ENCODE assay signal across 19 mouse cellular contexts in the genomic region with DNA sequence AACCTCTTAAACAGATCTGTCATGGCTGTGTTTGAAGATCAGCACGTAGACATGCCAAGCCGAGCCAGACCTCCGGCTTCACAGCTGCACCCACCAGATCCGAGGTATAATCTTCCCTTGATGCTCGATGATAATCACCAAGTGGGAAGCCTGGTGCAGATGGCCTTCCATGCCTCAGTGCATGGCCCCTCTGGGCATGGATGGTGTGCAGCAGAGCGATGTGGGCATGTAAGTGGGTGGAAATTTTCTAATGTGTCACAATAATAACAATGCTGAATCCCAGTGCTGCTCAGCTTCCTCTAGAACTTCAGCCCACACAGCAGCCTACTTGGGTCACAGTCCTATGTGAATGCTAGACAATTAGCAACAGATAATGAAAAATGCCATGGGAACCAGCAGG.
DNase-seq lines count a peak whose midpoint lies in the region; ATAC-seq lines count a peak whose summit lies in the region.
"Had no signal": no experiment of that assay in that cellular context is flagged by ENCODE, and none has a peak within 500 bp of the region (broad histone marks: within the 10 kb centered on the region; RNA-seq: fewer than 3 reads in every experiment).

No protein-coding gene starts in this region.

- H3K4me2 ChIP-seq in hindbrain, embryonic 15.5 days, result no peak overlapping the region
- no peak overlapping the region for H3K4me2 ChIP-seq in hindbrain, embryonic 11.5 days (replicated peaks; ENCODE audit: low read depth, low read length)
- H3K4me2 ChIP-seq: forebrain, embryonic 12.5 days; heart, embryonic 13.5 days; limb, embryonic 13.5 days; liver, embryonic 15.5 days had no signal

- no peak for ATAC-seq in hindbrain, embryonic 15.5 days (ENCODE audit: low FRiP score, low read depth)
- no peak for ATAC-seq in hindbrain, embryonic 11.5 days (ENCODE audit: low FRiP score)
- ATAC-seq: lung, postnatal 0 days had no signal

- no peak overlapping the region for H3K4me3 ChIP-seq in hindbrain, embryonic 15.5 days
- H3K4me3 ChIP-seq in hindbrain, embryonic 11.5 days (ENCODE audit: low read depth, low read length), result no peak overlapping the region
- H3K4me3 ChIP-seq: forebrain, embryonic 12.5 days; heart, embryonic 13.5 days; limb, embryonic 13.5 days; liver, embryonic 15.5 days had no signal

- no peaks in the 10 kb centered on the region for H3K9me3 ChIP-seq in hindbrain, embryonic 15.5 days
- H3K9me3 ChIP-seq in hindbrain, embryonic 11.5 days (ENCODE audit: control insufficient read depth, low read length), result no peaks in the 10 kb centered on the region
- H3K9me3 ChIP-seq: forebrain, embryonic 12.5 days; limb, embryonic 13.5 days; liver, embryonic 15.5 days had no signal

- H3K4me1 ChIP-seq in hindbrain, embryonic 15.5 days (replicated peaks), result peaks cover 4% of the 10 kb centered on the region; the same call in 1 of the 2 replicates
- H3K4me1 ChIP-seq in hindbrain, embryonic 11.5 days (replicated peaks; ENCODE audit: control insufficient read depth, insufficient read depth, low read length), result no peaks in the 10 kb centered on the region
- H3K4me1 ChIP-seq: forebrain, embryonic 12.5 days; heart, embryonic 13.5 days; limb, embryonic 13.5 days; liver, embryonic 15.5 days had no signal

- peak; percentile 7 for DNase-seq in adrenal gland, postnatal 10 days
- DNase-seq in adrenal gland, adult 18-20 months (ENCODE audit: low spot score in 2 of 2), result no peak
- no peak for DNase-seq in hindbrain, embryonic 11.5 days (ENCODE audit: low spot score)
- DNase-seq in layer of hippocampus, adult 18-20 months (ENCODE audit: low spot score in 2 of 2), result peak; percentile 36 to 62
- DNase-seq in layer of hippocampus, postnatal 25 days (ENCODE audit: extremely low spot score in 1 of 2, low spot score in 1 of 2), result no peak
- peak; percentile 43 for DNase-seq in retina, postnatal 1 day
- DNase-seq in retina, embryonic 14.5 days (ENCODE audit: low spot score), result no peak
- DNase-seq: embryo, embryonic 11 days; gastrocnemius, postnatal 36 days; heart, postnatal 4 days; kidney, adult 18-20 months; midbrain, embryonic 14.5 days; right cerebral cortex, postnatal 25 days had no signal

- H3K9ac ChIP-seq in hindbrain, embryonic 15.5 days, result no peak overlapping the region
- H3K9ac ChIP-seq in hindbrain, embryonic 11.5 days (ENCODE audit: low read depth, low read length), result no peak overlapping the region
- H3K9ac ChIP-seq: forebrain, embryonic 12.5 days; heart, embryonic 13.5 days; limb, embryonic 13.5 days; liver, embryonic 15.5 days had no signal

- 58% methylated on average over 6 of the region's 6 CpGs for WGBS in hindbrain, embryonic 15.5 days
- WGBS in hindbrain, embryonic 11.5 days, result 77% methylated on average over 6 of the region's 6 CpGs

- H3K27me3 ChIP-seq in hindbrain, embryonic 15.5 days, result no peaks in the 10 kb centered on the region
- H3K27me3 ChIP-seq in hindbrain, embryonic 11.5 days (ENCODE audit: control insufficient read depth, insufficient read depth, low read length), result no peaks in the 10 kb centered on the region
- H3K27me3 ChIP-seq: forebrain, embryonic 12.5 days; heart, embryonic 13.5 days; limb, embryonic 13.5 days; liver, embryonic 15.5 days had no signal

- H3K27ac ChIP-seq in hindbrain, embryonic 15.5 days (replicated peaks), result 0 out of 2 replicates have a peak overlapping the region, but pooled peaks have one; percentile 25
- no peak overlapping the region for H3K27ac ChIP-seq in hindbrain, embryonic 11.5 days (ENCODE audit: low read depth, low read length)
- H3K27ac ChIP-seq: forebrain, embryonic 12.5 days; heart, embryonic 13.5 days; limb, embryonic 13.5 days; liver, embryonic 15.5 days had no signal

- no peaks in the 10 kb centered on the region for H3K36me3 ChIP-seq in hindbrain, embryonic 15.5 days
- H3K36me3 ChIP-seq in hindbrain, embryonic 11.5 days (ENCODE audit: control insufficient read depth, insufficient read depth, low read length), result no peaks in the 10 kb centered on the region
- H3K36me3 ChIP-seq: forebrain, embryonic 12.5 days; heart, embryonic 13.5 days; limb, embryonic 13.5 days; liver, embryonic 15.5 days had no signal

Comparison
In these comparisons a context has a peak if more than half of its experiments do, and no peak if none do; other contexts are left out.
1. DNase-seq: peak in adrenal gland, postnatal 10 days (single experiment), layer of hippocampus, adult 18-20 months (2 of 2) and retina, postnatal 1 day (single experiment); none in adrenal gland, adult 18-20 months (0 of 2), hindbrain, embryonic 11.5 days (single experiment), layer of hippocampus, postnatal 25 days (0 of 2) and retina, embryonic 14.5 days (single experiment).